Comparison of ENCODE assay signal across 12 mouse cellular contexts in the genomic region with DNA sequence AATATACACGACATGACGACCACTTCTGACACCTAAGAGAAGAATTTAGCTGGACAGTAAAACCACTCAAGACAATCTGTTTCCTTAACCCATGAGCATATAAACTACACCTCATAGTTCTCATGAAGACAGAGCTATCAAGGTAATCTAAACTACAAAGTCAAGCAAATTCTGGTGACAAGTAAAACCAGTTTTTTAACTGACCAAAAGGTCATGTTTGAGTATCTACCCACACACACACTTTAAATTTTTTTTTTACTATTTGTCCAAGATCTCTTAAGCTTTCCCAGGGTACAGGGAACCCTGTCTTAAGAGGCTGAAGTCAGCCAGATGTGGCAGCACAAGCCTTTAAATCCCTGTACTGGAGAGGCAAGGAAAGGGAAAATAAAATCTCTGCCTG.
"Had no signal": no experiment of that assay in that cellular context is flagged by ENCODE, and none has a peak within 500 bp of the region (broad histone marks: within the 10 kb centered on the region; RNA-seq: fewer than 3 reads in every experiment).

No protein-coding gene starts in this region.

- H3K9me3 ChIP-seq: kidney, embryonic 15.5 days; limb, embryonic 13.5 days; midbrain, embryonic 15.5 days; neural tube, embryonic 12.5 days had no signal

- DNase-seq: kidney, adult 2 months; kidney, postnatal 14 days; left cerebral cortex, postnatal 4 days; right cerebral cortex, postnatal 14 days; thymus, postnatal 14 days had no signal

- ATAC-seq: midbrain, embryonic 15.5 days had no signal

- H3K4me2 ChIP-seq: hindbrain, embryonic 14.5 days; kidney, embryonic 15.5 days; limb, embryonic 13.5 days; midbrain, embryonic 11.5 days; midbrain, embryonic 15.5 days; neural tube, embryonic 12.5 days had no signal

- H3K4me1 ChIP-seq: kidney, embryonic 15.5 days; limb, embryonic 13.5 days had no signal

- H3K27ac ChIP-seq: hindbrain, embryonic 14.5 days; kidney, embryonic 15.5 days; limb, embryonic 13.5 days; liver, embryonic 14.5 days; midbrain, embryonic 15.5 days; neural tube, embryonic 12.5 days had no signal

- H3K27me3 ChIP-seq: kidney, embryonic 15.5 days; limb, embryonic 13.5 days; neural tube, embryonic 12.5 days had no signal

- H3K9ac ChIP-seq: hindbrain, embryonic 14.5 days; kidney, embryonic 15.5 days; limb, embryonic 13.5 days; liver, embryonic 14.5 days; midbrain, embryonic 15.5 days; neural tube, embryonic 12.5 days had no signal

- H3K4me3 ChIP-seq: kidney, embryonic 15.5 days; limb, embryonic 13.5 days; midbrain, embryonic 15.5 days; neural tube, embryonic 12.5 days had no signal
